Mouse (Mus musculus) heart, adult 9 months (tissue): Measurements from ENCODE around the gene Serpina3i.

Experiments used
- DNase-seq, 2 experiments: peaks; one replicate each; pipeline ENCODE4 v3.0.0; 2022; ENCODE audit warnings: low spot score in 2 of 2

Gene Serpina3i

GRCm38 (mm10) chr12:104293963-104294362 lies 31.0 kb downstream of the Serpina3i start:
- no peak for DNase-seq

- no peak for DNase-seq
Observed at GRCm38 (mm10) chr12:104298049-104298448, 35.1 kb downstream of the Serpina3i start.

- no peak for DNase-seq
Observed at GRCm38 (mm10) chr12:104305991-104306390, 43.1 kb downstream of the Serpina3i start.

- no peak for DNase-seq
Observed at GRCm38 (mm10) chr12:104314253-104314652, 51.3 kb downstream of the Serpina3i start, which contains the start of gene Serpina3j. Serpina3j (plus strand) TSS chr12:104314553.
